Mouse (Mus musculus) forebrain, embryonic 11.5 days (tissue): ENCODE results near the gene Ptchd4. TPM values are rescaled to one million over a fixed set of nuclear protein-coding genes. Genes with fewer than 3 reads are reported as not detected.

Experiments used
- ATAC-seq: fragments of 200-750 bp; cut with Nextera tagmentation; replicated peaks from 2 replicates; pipeline ENCODE4 v1.8.0; 2017; ENCODE audit warnings: moderate TSS enrichment; ENCODE audit not compliant: low FRiP score
- DNase-seq: peaks from one replicate; pipeline ENCODE4 v3.0.0-alpha.2; 2017; ENCODE audit warnings: low spot score
- H3K27ac ChIP-seq: fragments of 300-500 bp; sonication (generic); 2 replicates; pipeline ENCODE4 v1.5.1; 2014; ENCODE audit warnings: low read depth, low read length
- H3K27me3 ChIP-seq: fragments of 300-500 bp; sonication (generic); 2 replicates; pipeline ENCODE4 v1.6.1; 2014; ENCODE audit warnings: mild to moderate bottlenecking, low read length, mixed read lengths; ENCODE audit not compliant: control insufficient read depth, insufficient read depth
- H3K36me3 ChIP-seq: fragments of 300-500 bp; sonication (generic); 2 replicates; pipeline ENCODE4 v1.6.1; 2014; ENCODE audit warnings: mild to moderate bottlenecking, low read length, moderate library complexity, mixed read lengths; ENCODE audit not compliant: control insufficient read depth, insufficient read depth
- H3K4me1 ChIP-seq: fragments of 300-500 bp; sonication (generic); replicated peaks from 2 replicates; pipeline ENCODE4 v1.6.1; 2014; ENCODE audit warnings: low read length, mixed read lengths; ENCODE audit not compliant: control insufficient read depth, insufficient read depth
- H3K4me2 ChIP-seq: fragments of 300-500 bp; sonication (generic); 2 replicates; pipeline ENCODE4 v1.6.1; 2014; ENCODE audit warnings: low read depth, mild to moderate bottlenecking, low read length, moderate library complexity, mixed read lengths; ENCODE audit not compliant: severe bottlenecking
- H3K4me3 ChIP-seq: fragments of 300-500 bp; sonication (generic); 2 replicates; pipeline ENCODE4 v1.5.1; 2014; ENCODE audit warnings: low read depth, low read length
- H3K9ac ChIP-seq: fragments of 300-500 bp; sonication (generic); 2 replicates; pipeline ENCODE4 v1.6.1; 2014; ENCODE audit warnings: low read length
- H3K9me3 ChIP-seq: fragments of 300-500 bp; sonication (generic); 2 replicates; pipeline ENCODE4 v1.6.1; 2016; ENCODE audit warnings: low read length, mixed read lengths; ENCODE audit not compliant: control insufficient read depth
- WGBS: fragments of 180-500 bp; shearing (Covaris S2); extraction: QIAGEN DNeasy Blood & Tissue Kit; methylation state at CpG from one replicate; pipeline ENCODE4 v1.1.7; 2014; 5-methylcytosine and 5-hydroxymethylcytosine counted together
- polyA plus RNA-seq: library from polyadenylated mRNA; unstranded; fragments of >200 nt; fragmentation: Nextera tagmentation; extraction: Ambion mirVana; gene quantifications from 2 replicates; pipeline ENCODE4 v1.2.1, GENCODE M21; 2014

The Ptchd4 gene
- polyA plus RNA-seq, 1 experiment from 2014 or later, result 5.2 TPM

GRCm38 (mm10) chr17:42363085-42363710 is 47.5 kb downstream of the Ptchd4 start:
- DNase-seq (no peak), ATAC-seq (no peak)
- WGBS, result 84% methylated on average over 6 of the region's 6 CpGs
- no peak overlapping the region for H3K9ac ChIP-seq
- no peaks in the 10 kb centered on the region for H3K9me3 ChIP-seq
- no peaks in the 10 kb centered on the region for H3K36me3 ChIP-seq
- H3K4me1 ChIP-seq, result no peaks in the 10 kb centered on the region
- no peak overlapping the region for H3K4me3 ChIP-seq
- H3K27me3 ChIP-seq, result no peaks in the 10 kb centered on the region
- H3K4me2 ChIP-seq, result no peak overlapping the region
- H3K27ac ChIP-seq, result no peak overlapping the region

GRCm38 (mm10) chr17:42364716-42365115 is 49.0 kb downstream of the Ptchd4 start:
- Histone ChIP-seq H3K9ac (no peak overlapping the region), H3K36me3 (no peaks in the 10 kb centered on the region), H3K9me3 (no peaks in the 10 kb centered on the region), H3K4me3 (no peak overlapping the region), H3K4me2 (no peak overlapping the region), H3K27ac (no peak overlapping the region), H3K27me3 (no peaks in the 10 kb centered on the region), H3K4me1 (no peaks in the 10 kb centered on the region)
- ATAC-seq (no peak), DNase-seq (no peak)
- 55% methylated on average over 1 of the region's 1 CpGs for WGBS

- Histone ChIP-seq H3K27ac (no peak overlapping the region), H3K36me3 (no peaks in the 10 kb centered on the region), H3K4me2 (no peak overlapping the region), H3K4me3 (no peak overlapping the region), H3K27me3 (no peaks in the 10 kb centered on the region), H3K4me1 (no peaks in the 10 kb centered on the region), H3K9me3 (no peaks in the 10 kb centered on the region), H3K9ac (no peak overlapping the region)
- ATAC-seq, result no peak
- WGBS, result 94% methylated on average over 4 of the region's 4 CpGs
- DNase-seq, result no peak
These were observed 59.1 kb downstream of the Ptchd4 start for GRCm38 (mm10) chr17:42374881-42375280.

GRCm38 (mm10) chr17:42393086-42393485 is 77.3 kb downstream of the Ptchd4 start:
- no peak overlapping the region for H3K4me3 ChIP-seq
- DNase-seq (no peak), ATAC-seq (no peak)
- no peaks in the 10 kb centered on the region for H3K27me3 ChIP-seq
- no peak overlapping the region for H3K27ac ChIP-seq
- no peaks in the 10 kb centered on the region for H3K4me1 ChIP-seq
- no peaks in the 10 kb centered on the region for H3K36me3 ChIP-seq
- H3K9me3 ChIP-seq, result no peaks in the 10 kb centered on the region
- H3K9ac ChIP-seq, result no peak overlapping the region
- no peak overlapping the region for H3K4me2 ChIP-seq

GRCm38 (mm10) chr17:42395299-42395698 is 79.6 kb downstream of the Ptchd4 start:
- Histone ChIP-seq H3K27me3 (no peaks in the 10 kb centered on the region), H3K4me3 (no peak overlapping the region), H3K4me1 (no peaks in the 10 kb centered on the region), H3K27ac (no peak overlapping the region), H3K36me3 (no peaks in the 10 kb centered on the region), H3K4me2 (no peak overlapping the region), H3K9ac (no peak overlapping the region), H3K9me3 (no peaks in the 10 kb centered on the region)
- whole genome bisulfite sequencing, result 88% methylated on average over 3 of the region's 3 CpGs
- DNase-seq (no peak), ATAC-seq (no peak)

- Histone ChIP-seq H3K4me1 (no peaks in the 10 kb centered on the region), H3K27me3 (no peaks in the 10 kb centered on the region), H3K9me3 (no peaks in the 10 kb centered on the region), H3K4me3 (no peak overlapping the region), H3K27ac (no peak overlapping the region), H3K4me2 (no peak overlapping the region), H3K9ac (no peak overlapping the region), H3K36me3 (no peaks in the 10 kb centered on the region)
- WGBS, result 95% methylated on average over 1 of the region's 1 CpGs
- DNase-seq (no peak), ATAC-seq (no peak)
These were observed 102.7 kb downstream of the Ptchd4 start for GRCm38 (mm10) chr17:42418449-42418848.

GRCm38 (mm10) chr17:42427961-42428360 is 112.2 kb downstream of the Ptchd4 start:
- no peak for ATAC-seq
- Histone ChIP-seq H3K9me3 (no peaks in the 10 kb centered on the region), H3K27me3 (no peaks in the 10 kb centered on the region), H3K27ac (no peak overlapping the region), H3K9ac (no peak overlapping the region), H3K4me3 (no peak overlapping the region), H3K4me1 (no peaks in the 10 kb centered on the region), H3K4me2 (no peak overlapping the region), H3K36me3 (no peaks in the 10 kb centered on the region)
- 82% methylated on average over 1 of the region's 1 CpGs for WGBS
- DNase-seq, result no peak

- no peak overlapping the region for H3K4me3 ChIP-seq
- no peak for ATAC-seq
- H3K27ac ChIP-seq, result no peak overlapping the region
- H3K9me3 ChIP-seq, result no peaks in the 10 kb centered on the region
- H3K9ac ChIP-seq, result no peak overlapping the region
- H3K4me2 ChIP-seq, result no peak overlapping the region
- no peaks in the 10 kb centered on the region for H3K27me3 ChIP-seq
- WGBS, result 96% methylated on average over 2 of the region's 2 CpGs
- H3K36me3 ChIP-seq, result no peaks in the 10 kb centered on the region
- no peaks in the 10 kb centered on the region for H3K4me1 ChIP-seq
- DNase-seq, result no peak
These were observed 114.6 kb downstream of the Ptchd4 start for GRCm38 (mm10) chr17:42430380-42430779.

GRCm38 (mm10) chr17:42452235-42452634 is 136.5 kb downstream of the Ptchd4 start:
- H3K27ac ChIP-seq, result no peak overlapping the region
- DNase-seq (no peak), ATAC-seq (no peak)
- WGBS, result 76% methylated on average over 2 of the region's 2 CpGs
- H3K36me3 ChIP-seq, result no peaks in the 10 kb centered on the region
- no peaks in the 10 kb centered on the region for H3K4me1 ChIP-seq
- no peaks in the 10 kb centered on the region for H3K9me3 ChIP-seq
- no peak overlapping the region for H3K4me2 ChIP-seq
- H3K4me3 ChIP-seq, result no peak overlapping the region
- H3K9ac ChIP-seq, result no peak overlapping the region
- no peaks in the 10 kb centered on the region for H3K27me3 ChIP-seq
